In the genomic region with DNA sequence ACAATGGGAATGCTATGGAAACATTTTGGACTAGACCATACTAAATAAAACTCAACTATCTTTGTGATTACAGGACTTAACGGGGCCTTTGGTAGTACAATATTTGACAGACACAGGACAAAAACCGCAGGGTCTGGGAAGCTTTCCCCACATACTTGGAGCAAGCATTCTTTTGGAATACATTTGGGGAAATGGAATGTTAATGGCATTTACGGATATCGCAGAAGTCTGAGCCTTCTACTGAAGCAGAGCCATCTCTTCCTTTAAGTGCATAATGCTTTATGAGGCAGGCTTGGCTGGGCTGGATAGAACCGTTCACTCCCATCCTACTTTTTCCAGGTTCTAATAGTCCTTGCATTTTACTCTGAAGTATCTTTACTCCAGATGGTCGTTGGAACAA, we compare ENCODE assay signal across 26 mouse cellular contexts.
"Had no signal": no experiment of that assay in that cellular context is flagged by ENCODE, and none has a peak within 500 bp of the region (broad histone marks: within the 10 kb centered on the region; RNA-seq: fewer than 3 reads in every experiment).

No protein-coding gene starts in this region.

- H3K36me3 ChIP-seq: heart, embryonic 13.5 days; heart, embryonic 15.5 days; hindbrain, embryonic 10.5 days; hindbrain, embryonic 12.5 days; intestine, embryonic 15.5 days; limb, embryonic 13.5 days; liver, embryonic 13.5 days; liver, embryonic 15.5 days had no signal

- H3K9me3 ChIP-seq: heart, embryonic 13.5 days; heart, embryonic 15.5 days; hindbrain, embryonic 10.5 days; hindbrain, embryonic 12.5 days; intestine, embryonic 15.5 days; limb, embryonic 13.5 days; liver, embryonic 13.5 days; liver, embryonic 15.5 days had no signal

- H3K4me3 ChIP-seq: gastrocnemius, adult 2 months; heart, adult 2 months; heart, embryonic 13.5 days; heart, embryonic 15.5 days; hindbrain, embryonic 10.5 days; hindbrain, embryonic 12.5 days; intestine, embryonic 15.5 days; layer of hippocampus, adult 2 months; left cerebral cortex, adult 2 months; limb, embryonic 13.5 days; liver, embryonic 13.5 days; liver, embryonic 15.5 days had no signal

- ATAC-seq: hindbrain, embryonic 16.5 days; inflammation-experienced regulatory T-cells, adult 6 months; intestine, embryonic 15.5 days; intestine, postnatal 0 days; liver, postnatal 0 days had no signal

- DNase-seq: gastrocnemius, adult 2 months; gastrocnemius, postnatal 10 days; gastrocnemius, postnatal 25 days; heart, adult 2 months; heart, postnatal 4 days; kidney, adult 2 months; kidney, adult 9 months; kidney, postnatal 25 days; liver; liver, embryonic 13.5 days; liver, postnatal 0 days had no signal

- H3K4me2 ChIP-seq: heart, embryonic 11.5 days; heart, embryonic 13.5 days; heart, embryonic 15.5 days; hindbrain, embryonic 12.5 days; hindbrain, embryonic 14.5 days; intestine, embryonic 15.5 days; limb, embryonic 13.5 days; liver, embryonic 11.5 days; liver, embryonic 13.5 days; liver, embryonic 15.5 days had no signal

- H3K4me1 ChIP-seq: hindbrain, embryonic 12.5 days; liver, embryonic 13.5 days; liver, embryonic 15.5 days had no signal

- H3K27ac ChIP-seq: gastrocnemius, adult 2 months; heart, adult 2 months; heart, embryonic 13.5 days; heart, embryonic 15.5 days; hindbrain, embryonic 10.5 days; hindbrain, embryonic 12.5 days; hindbrain, embryonic 14.5 days; intestine, embryonic 15.5 days; layer of hippocampus, adult 2 months; left cerebral cortex, adult 2 months; limb, embryonic 13.5 days; liver, embryonic 13.5 days; liver, embryonic 15.5 days had no signal

- H3K27me3 ChIP-seq: heart, embryonic 13.5 days; heart, embryonic 15.5 days; intestine, embryonic 15.5 days; liver, embryonic 13.5 days; liver, embryonic 15.5 days had no signal

- H3K9ac ChIP-seq: heart, embryonic 13.5 days; heart, embryonic 15.5 days; hindbrain, embryonic 12.5 days; hindbrain, embryonic 14.5 days; intestine, embryonic 15.5 days; limb, embryonic 13.5 days; liver, embryonic 13.5 days; liver, embryonic 15.5 days; liver, postnatal 0 days had no signal
